Mouse (Mus musculus): Measurements from ENCODE around the gene Olfr876.

GRCm38 (mm10) chr9:37802055-37802454 lies 776 bp upstream of the Olfr876 start:
- no peak for TF ChIP-seq POLR2A (IDR thresholded peaks at IDR 0.05; ENCODE audit: extremely low read depth, insufficient read depth, low read length)
- TF ChIP-seq CTCF (IDR thresholded peaks at IDR 0.05; ENCODE audit: low read depth, low read length), result no peak

Measured in liver, adult 2 months (tissue).